Mouse (Mus musculus) heart, embryonic 15.5 days (tissue): ENCODE data around the gene Caprin1. TPM values are rescaled to one million over a fixed set of nuclear protein-coding genes. Genes with fewer than 3 reads are reported as not detected.

ENCODE experiments used
- ATAC-seq: fragments of 200-750 bp; cut with Nextera tagmentation; replicated peaks from 2 replicates; pipeline ENCODE4 v1.8.0; 2017; ENCODE audit warnings: low read depth, moderate TSS enrichment; ENCODE audit not compliant: insufficient number of reproducible peaks, insufficient read depth, low FRiP score
- H3K27ac ChIP-seq: fragments of 300-500 bp; sonication (generic); 2 replicates; pipeline ENCODE4 v1.5.1; 2015; ENCODE audit warnings: mild to moderate bottlenecking, inconsistent platforms
- H3K27me3 ChIP-seq: fragments of 300-500 bp; sonication (generic); 2 replicates; pipeline ENCODE4 v1.6.1; 2015; ENCODE audit warnings: inconsistent platforms
- H3K36me3 ChIP-seq: fragments of 300-500 bp; sonication (generic); 2 replicates; pipeline ENCODE4 v1.6.1; 2015; ENCODE audit warnings: mild to moderate bottlenecking, inconsistent platforms
- H3K4me1 ChIP-seq: fragments of 300-500 bp; sonication (generic); replicated peaks from 2 replicates; pipeline ENCODE4 v1.6.1; 2015; ENCODE audit warnings: inconsistent platforms
- H3K4me2 ChIP-seq: fragments of 300-500 bp; sonication (generic); 2 replicates; pipeline ENCODE4 v1.6.1; 2015; ENCODE audit warnings: inconsistent platforms, mild to moderate bottlenecking, moderate library complexity
- H3K4me3 ChIP-seq: fragments of 300-500 bp; sonication (generic); 2 replicates; pipeline ENCODE4 v1.5.1; 2015; ENCODE audit warnings: mild to moderate bottlenecking, inconsistent platforms
- H3K9ac ChIP-seq: fragments of 300-500 bp; sonication (generic); 2 replicates; pipeline ENCODE4 v1.6.1; 2015; ENCODE audit warnings: mild to moderate bottlenecking, inconsistent platforms
- H3K9me3 ChIP-seq: fragments of 300-500 bp; sonication (generic); replicated peaks from 2 replicates; pipeline ENCODE4 v1.6.1; 2016; ENCODE audit warnings: inconsistent platforms
- WGBS: fragments of 180-500 bp; shearing (Covaris S2); methylation state at CpG from one replicate; pipeline ENCODE4 v1.1.7; 2015; ENCODE audit warnings: mixed read lengths; 5-methylcytosine and 5-hydroxymethylcytosine counted together
- polyA plus RNA-seq: library from polyadenylated mRNA; unstranded; fragments of >200 nt; fragmentation: Nextera tagmentation; extraction: Ambion mirVana; gene quantifications from 2 replicates; pipeline ENCODE4 v1.2.1, GENCODE M21; 2015

Caprin1 gene
- polyA plus RNA-seq, 1 experiment from 2014 or later, result 172 TPM

- Histone ChIP-seq H3K4me2 (no peak overlapping the region), H3K4me3 (no peak overlapping the region), H3K27ac (no peak overlapping the region), H3K9me3 (no peaks in the 10 kb centered on the region), H3K4me1 (no peaks in the 10 kb centered on the region), H3K27me3 (no peaks in the 10 kb centered on the region), H3K36me3 (no peaks in the 10 kb centered on the region), H3K9ac (no peak overlapping the region)
- ATAC-seq, result no peak
Measured at GRCm38 (mm10) chr2:103828900-103829299, 31.5 kb upstream of the Caprin1 start.

GRCm38 (mm10) chr2:103824916-103825315 lies 27.5 kb upstream of the Caprin1 start:
- Histone ChIP-seq H3K27ac (no peak overlapping the region), H3K27me3 (no peaks in the 10 kb centered on the region), H3K4me3 (no peak overlapping the region), H3K36me3 (no peaks in the 10 kb centered on the region), H3K9me3 (no peaks in the 10 kb centered on the region), H3K9ac (no peak overlapping the region), H3K4me2 (no peak overlapping the region), H3K4me1 (no peaks in the 10 kb centered on the region)
- ATAC-seq, result no peak
- WGBS, result 78% methylated on average over 4 of the region's 4 CpGs

GRCm38 (mm10) chr2:103822560-103822959 lies 25.1 kb upstream of the Caprin1 start:
- Histone ChIP-seq H3K4me3 (no peak overlapping the region), H3K4me1 (no peaks in the 10 kb centered on the region)
- WGBS, result 61% methylated on average over 7 of the region's 7 CpGs

GRCm38 (mm10) chr2:103817145-103817895 lies 19.9 kb upstream of the Caprin1 start:
- H3K4me2 ChIP-seq, result peak overlapping the region; percentile 32
- H3K27ac ChIP-seq, result no peak overlapping the region
- no peaks in the 10 kb centered on the region for H3K27me3 ChIP-seq
- ATAC-seq, result no peak
- peak overlapping the region; percentile 21; the same call in 1 of the 2 replicates for H3K4me3 ChIP-seq
- no peaks in the 10 kb centered on the region for H3K36me3 ChIP-seq
- no peaks in the 10 kb centered on the region for H3K9me3 ChIP-seq
- no peaks in the 10 kb centered on the region for H3K4me1 ChIP-seq
- 27% methylated on average over 6 of the region's 6 CpGs for WGBS
- H3K9ac ChIP-seq, result no peak overlapping the region

More at GRCm38 (mm10) chr2:103822560-103822959, 25.1 kb upstream of the Caprin1 start:
- no peak overlapping the region for H3K27ac ChIP-seq
- no peaks in the 10 kb centered on the region for H3K27me3 ChIP-seq
- H3K9me3 ChIP-seq, result no peaks in the 10 kb centered on the region
- ATAC-seq, result no peak
- no peaks in the 10 kb centered on the region for H3K36me3 ChIP-seq
- H3K4me2 ChIP-seq, result no peak overlapping the region
- H3K9ac ChIP-seq, result no peak overlapping the region

- no peaks in the 10 kb centered on the region for H3K9me3 ChIP-seq
Measured at GRCm38 (mm10) chr2:103815976-103816375, 18.5 kb upstream of the Caprin1 start.

GRCm38 (mm10) chr2:103811465-103812191 lies 14.2 kb upstream of the Caprin1 start:
- no peak for ATAC-seq
- WGBS, result 65% methylated on average over 5 of the region's 5 CpGs

More at GRCm38 (mm10) chr2:103815976-103816375, 18.5 kb upstream of the Caprin1 start:
- no peaks in the 10 kb centered on the region for H3K36me3 ChIP-seq
- H3K9ac ChIP-seq, result no peak overlapping the region
- H3K27me3 ChIP-seq, result no peaks in the 10 kb centered on the region
- no peak overlapping the region for H3K4me2 ChIP-seq
- no peaks in the 10 kb centered on the region for H3K4me1 ChIP-seq
- H3K4me3 ChIP-seq, result no peak overlapping the region
- no peak overlapping the region for H3K27ac ChIP-seq
- ATAC-seq, result no peak
- 79% methylated on average over 3 of the region's 3 CpGs for WGBS

GRCm38 (mm10) chr2:103810412-103810811 lies 13.0 kb upstream of the Caprin1 start:
- WGBS, result 79% methylated on average over 6 of the region's 6 CpGs
- H3K9me3 ChIP-seq, result no peaks in the 10 kb centered on the region
- H3K9ac ChIP-seq, result no peak overlapping the region
- H3K4me2 ChIP-seq, result no peak overlapping the region
- no peaks in the 10 kb centered on the region for H3K27me3 ChIP-seq
- no peak overlapping the region for H3K4me3 ChIP-seq
- H3K27ac ChIP-seq, result no peak overlapping the region
- ATAC-seq, result no peak
- no peaks in the 10 kb centered on the region for H3K36me3 ChIP-seq
- H3K4me1 ChIP-seq, result no peaks in the 10 kb centered on the region

More at GRCm38 (mm10) chr2:103811465-103812191, 14.2 kb upstream of the Caprin1 start:
- Histone ChIP-seq H3K4me1 (no peaks in the 10 kb centered on the region), H3K27ac (no peak overlapping the region), H3K4me3 (no peak overlapping the region), H3K4me2 (no peak overlapping the region), H3K9me3 (no peaks in the 10 kb centered on the region), H3K9ac (no peak overlapping the region), H3K36me3 (no peaks in the 10 kb centered on the region), H3K27me3 (no peaks in the 10 kb centered on the region)

- Histone ChIP-seq H3K4me1 (no peaks in the 10 kb centered on the region), H3K9ac (no peak overlapping the region), H3K9me3 (no peaks in the 10 kb centered on the region), H3K27ac (no peak overlapping the region), H3K4me3 (no peak overlapping the region), H3K4me2 (no peak overlapping the region), H3K27me3 (no peaks in the 10 kb centered on the region), H3K36me3 (no peaks in the 10 kb centered on the region)
- ATAC-seq, result no peak
Measured at GRCm38 (mm10) chr2:103808466-103808865, 11.0 kb upstream of the Caprin1 start.

GRCm38 (mm10) chr2:103803770-103804530 lies 6.5 kb upstream of the Caprin1 start:
- ATAC-seq, result no peak
- no peaks in the 10 kb centered on the region for H3K27me3 ChIP-seq
- H3K4me1 ChIP-seq, result no peaks in the 10 kb centered on the region; the same call in 1 of the 2 replicates
- 77% methylated on average over 5 of the region's 5 CpGs for WGBS
- H3K36me3 ChIP-seq, result no peaks in the 10 kb centered on the region
- no peak overlapping the region for H3K4me3 ChIP-seq
- no peak overlapping the region for H3K9ac ChIP-seq
- H3K9me3 ChIP-seq, result no peaks in the 10 kb centered on the region
- no peak overlapping the region for H3K27ac ChIP-seq
- no peak overlapping the region for H3K4me2 ChIP-seq

- no peak overlapping the region for H3K27ac ChIP-seq
- H3K4me1 ChIP-seq, result peaks cover 3% of the 10 kb centered on the region
- no peak for ATAC-seq
- 87% methylated on average over 1 of the region's 1 CpGs for WGBS
- H3K36me3 ChIP-seq, result no peaks in the 10 kb centered on the region
- no peak overlapping the region for H3K4me3 ChIP-seq
- H3K9me3 ChIP-seq, result no peaks in the 10 kb centered on the region
- no peaks in the 10 kb centered on the region for H3K27me3 ChIP-seq
- no peak overlapping the region for H3K9ac ChIP-seq
- H3K4me2 ChIP-seq, result no peak overlapping the region
Measured at GRCm38 (mm10) chr2:103802422-103802821, 5.0 kb upstream of the Caprin1 start.

GRCm38 (mm10) chr2:103796861-103797466 lies 485 bp downstream of the Caprin1 start:
- Histone ChIP-seq H3K4me2 (peak overlapping the region; percentile 76), H3K9ac (peak overlapping the region; percentile 91), H3K27ac (peak overlapping the region; percentile 100), H3K27me3 (no peaks in the 10 kb centered on the region), H3K4me1 (peaks cover 19% of the 10 kb centered on the region), H3K36me3 (peaks cover 14% of the 10 kb centered on the region), H3K9me3 (no peaks in the 10 kb centered on the region), H3K4me3 (peak overlapping the region; percentile 79)
- peak; percentile 72 for ATAC-seq
- under 1% methylated on average over 58 of the region's 72 CpGs for WGBS
